Mouse (Mus musculus): ENCODE measurements around the gene Pum3. TPM values are rescaled to one million over a fixed set of nuclear protein-coding genes. Genes with fewer than 3 reads are reported as not detected.

Pum3 gene
- polyA plus RNA-seq, 1 experiment from 2014 or later, result 81.4 TPM

DNA sequence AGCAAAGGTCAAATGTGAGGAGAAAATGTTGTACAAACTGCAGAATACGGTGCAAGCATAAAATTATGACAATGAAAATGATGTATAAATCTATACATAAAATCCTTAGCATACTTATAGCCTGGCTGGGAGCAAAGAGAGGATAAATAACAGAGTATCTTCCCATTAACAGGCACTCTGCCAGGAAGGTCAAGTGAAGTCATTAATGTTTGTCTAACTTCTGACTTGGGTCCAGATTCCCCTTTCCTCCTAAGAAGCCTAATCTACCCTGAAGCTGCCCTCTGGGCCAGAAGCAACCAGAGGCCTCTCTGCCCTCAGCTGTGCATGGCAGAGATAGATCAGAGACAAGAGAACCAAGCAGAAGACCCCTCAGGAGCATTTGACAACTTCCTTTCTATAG lies 83.1 kb downstream of the Pum3 start:
- Histone ChIP-seq H3K27me3 (replicated peaks) (no peaks in the 10 kb centered on the region), H3K36me3 (no peaks in the 10 kb centered on the region), H3K4me1 (replicated peaks) (no peaks in the 10 kb centered on the region), H3K27ac (no peak overlapping the region), H3K4me3 (replicated peaks) (no peak overlapping the region), H3K9me3 (no peaks in the 10 kb centered on the region), H3K4me2 (replicated peaks) (no peak overlapping the region), H3K9ac (no peak overlapping the region)
- ATAC-seq, result no peak
- WGBS, result 59% methylated on average over 1 of the region's 1 CpGs

Other genes with a start within 250 kb of the Pum3 start
- gene Vldlr, start 213.3 kb downstream of the Pum3 start, polyA plus RNA-seq (2015; fragmentation: Nextera tagmentation; extraction: Ambion mirVana), result 5.9 and 6.7 TPM in 2 replicates
- gene Kcnv2, start 107.2 kb downstream of the Pum3 start, polyA plus RNA-seq (2015; fragmentation: Nextera tagmentation; extraction: Ambion mirVana), result 0.13 and 0.15 TPM in 2 replicates